Mouse (Mus musculus): ENCODE results near the gene Pde4d. TPM values are rescaled to one million over a fixed set of nuclear protein-coding genes. Genes with fewer than 3 reads are reported as not detected.

Pde4d gene
- polyA plus RNA-seq, 1 experiment = 12.7 TPM

DNA sequence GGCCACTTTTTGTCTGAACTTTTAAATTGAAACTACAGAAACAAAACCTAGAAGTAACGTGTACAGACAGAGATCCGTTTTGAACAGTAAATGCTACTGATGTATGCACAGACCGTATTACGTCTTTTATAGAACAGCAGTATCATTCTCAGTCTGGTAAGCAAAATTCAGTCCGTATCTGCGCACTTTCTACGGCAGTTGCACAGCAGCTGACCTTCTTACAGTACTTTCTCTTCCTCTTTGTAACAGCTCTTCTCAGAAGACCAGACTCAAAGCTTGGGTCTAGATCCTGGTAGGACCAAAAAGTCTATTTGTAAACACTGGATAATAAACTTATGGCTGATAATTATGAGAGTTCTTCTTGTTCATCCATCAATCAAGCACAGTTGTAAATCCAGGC lies 996.4 kb downstream of the Pde4d start:
- TF ChIP-seq GATA1 (IDR thresholded peaks at IDR 0.05; ENCODE audit: low read length) = no peak

DNA sequence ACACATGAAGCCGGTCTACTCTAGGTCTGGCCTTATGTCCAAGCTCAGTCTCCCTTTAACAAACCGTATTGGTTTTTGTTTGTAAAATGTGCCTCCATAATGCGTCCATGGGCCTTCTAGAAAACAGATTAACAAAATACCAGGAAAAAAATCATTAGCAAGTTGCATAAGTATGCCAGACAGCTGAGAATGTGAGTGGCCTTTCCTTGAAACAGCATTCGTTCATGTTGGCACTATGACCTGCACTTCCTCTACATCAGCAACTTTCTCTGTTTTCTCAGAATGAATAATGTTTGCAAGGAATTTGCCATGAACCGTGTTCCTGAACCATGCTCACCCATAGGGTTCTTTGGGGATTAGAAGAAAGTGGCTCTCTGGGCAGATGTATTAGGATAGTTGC lies 998.4 kb downstream of the Pde4d start:
- no peak for TF ChIP-seq GATA1 (IDR thresholded peaks at IDR 0.05; ENCODE audit: low read length)

DNA sequence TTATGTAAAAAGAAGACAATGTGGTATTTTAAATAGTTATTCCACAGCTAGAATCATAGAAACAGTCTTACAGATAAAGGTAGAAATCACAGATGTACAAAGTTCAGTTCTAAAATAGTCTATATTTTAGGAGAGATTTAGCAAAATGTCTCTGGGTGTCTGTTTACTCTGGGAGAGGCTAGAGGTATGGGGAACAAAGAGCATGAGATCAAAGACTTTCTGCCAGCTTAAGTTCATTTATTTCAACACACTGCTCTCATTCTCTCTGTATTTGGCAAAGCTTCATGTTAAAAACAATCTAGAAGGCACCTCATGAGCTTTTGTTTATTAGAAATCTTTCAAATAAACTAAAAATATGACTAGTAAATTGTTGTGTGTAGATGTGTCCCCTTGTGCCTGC lies 1024.6 kb downstream of the Pde4d start:
- TF ChIP-seq GATA1 (IDR thresholded peaks at IDR 0.05; ENCODE audit: low read length) = no peak

DNA sequence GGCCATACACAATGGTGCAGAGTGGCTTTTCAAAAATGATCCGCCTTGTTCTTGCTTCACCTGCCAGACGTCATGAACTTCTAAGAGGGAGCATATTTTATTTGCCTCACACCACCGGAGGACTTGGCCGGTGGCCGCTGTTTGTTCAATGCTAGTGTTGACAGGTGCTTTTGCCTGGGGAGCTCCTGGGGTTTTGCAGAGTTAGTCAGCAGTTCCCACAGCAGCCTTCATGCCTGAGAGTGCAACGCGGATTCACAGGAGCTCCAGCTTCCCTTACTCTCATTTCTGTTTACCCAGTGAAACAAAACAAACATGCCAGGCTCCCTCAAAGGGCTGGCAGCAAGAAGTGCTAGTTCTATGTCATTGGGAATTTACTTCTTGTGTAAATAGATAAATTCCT lies 1031.7 kb downstream of the Pde4d start:
- no peak for TF ChIP-seq GATA1 (IDR thresholded peaks at IDR 0.05; ENCODE audit: low read length)

GRCm38 (mm10) chr13:109486166-109486565 lies 1036.4 kb downstream of the Pde4d start:
- no peak for TF ChIP-seq GATA1 (IDR thresholded peaks at IDR 0.05; ENCODE audit: low read length)

- no peak for TF ChIP-seq GATA1 (IDR thresholded peaks at IDR 0.05; ENCODE audit: low read length)
Observed at GRCm38 (mm10) chr13:109487378-109487777, 1037.6 kb downstream of the Pde4d start.

DNA sequence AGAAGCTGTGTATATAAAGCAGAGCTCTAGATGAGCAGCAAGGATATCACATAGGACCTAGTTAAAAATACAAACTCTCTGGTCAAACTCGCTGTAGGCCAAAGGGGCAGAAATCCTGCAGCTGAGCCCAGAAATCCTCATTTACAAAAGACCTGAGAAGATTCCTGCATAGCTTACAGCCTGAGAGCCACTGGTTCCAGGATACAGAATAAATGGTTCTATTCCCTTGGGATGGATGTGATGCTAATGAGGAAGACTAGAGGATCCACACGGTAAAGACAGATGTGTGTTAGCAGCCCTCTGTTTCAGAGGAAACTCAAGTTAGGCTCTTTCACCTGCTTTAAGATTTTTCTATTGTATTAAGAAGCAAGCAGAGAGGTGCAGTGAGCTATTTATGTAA lies 1041.1 kb downstream of the Pde4d start:
- TF ChIP-seq GATA1 (IDR thresholded peaks at IDR 0.05; ENCODE audit: low read length) = no peak

DNA sequence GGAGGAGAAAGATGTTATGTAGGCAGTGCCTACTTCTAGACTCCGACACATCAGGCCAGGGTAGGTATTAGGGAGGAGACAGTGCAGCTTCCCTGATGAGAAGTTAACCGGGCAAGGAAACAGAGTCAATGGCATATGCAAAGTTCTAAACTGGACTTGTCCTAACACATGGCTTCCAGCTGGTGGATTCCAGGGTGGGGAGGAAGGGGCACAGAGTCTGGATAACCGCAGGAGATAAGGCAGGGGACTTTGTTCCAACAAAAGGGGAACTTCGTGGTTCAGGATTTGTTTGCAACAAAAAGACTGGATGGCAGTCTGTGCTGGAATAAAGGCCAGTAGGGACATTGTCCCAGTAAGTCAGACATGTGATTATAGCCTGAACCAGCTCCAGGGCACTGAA lies 1042.1 kb downstream of the Pde4d start:
- TF ChIP-seq GATA1 (IDR thresholded peaks at IDR 0.05; ENCODE audit: low read length) = no peak

DNA sequence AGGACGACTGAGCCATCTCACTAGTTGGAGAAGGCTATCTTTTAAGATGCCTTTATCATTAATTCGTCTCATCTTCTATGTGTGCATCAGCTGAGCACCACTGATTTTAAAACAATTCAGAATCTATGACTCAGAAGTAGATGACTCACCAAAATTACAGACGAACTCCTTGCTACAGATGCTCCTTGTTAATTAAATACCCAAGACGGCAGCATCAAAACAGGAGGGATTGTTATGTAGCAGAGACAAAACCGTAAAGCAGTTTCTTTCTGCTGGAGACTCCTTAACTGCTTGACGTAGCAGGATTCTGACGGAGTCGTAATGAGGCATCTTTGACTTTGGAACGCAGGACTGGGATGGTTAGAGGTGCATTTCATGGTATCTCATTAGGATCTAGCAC lies 1050.6 kb downstream of the Pde4d start:
- no peak for TF ChIP-seq GATA1 (IDR thresholded peaks at IDR 0.05; ENCODE audit: low read length)

DNA sequence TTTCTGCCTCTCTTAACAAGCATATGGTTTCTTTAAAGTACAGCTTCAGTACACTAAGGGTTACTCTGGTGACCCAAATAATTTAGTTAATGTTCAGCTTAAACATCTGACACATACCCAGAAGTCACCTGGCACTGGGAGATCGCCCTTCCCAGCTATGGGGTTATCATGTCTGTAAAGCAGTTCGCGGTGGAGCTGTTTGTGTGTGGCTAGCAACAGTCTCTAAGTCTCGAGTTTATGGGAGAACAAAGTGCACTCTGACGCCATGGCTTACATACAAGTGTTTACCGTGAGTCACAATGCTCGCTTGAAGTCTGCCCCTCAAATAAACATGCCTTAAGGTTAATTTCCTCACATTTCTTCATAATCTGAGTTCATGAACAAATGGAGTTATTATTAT lies 1053.0 kb downstream of the Pde4d start:
- TF ChIP-seq GATA1 (IDR thresholded peaks at IDR 0.05; ENCODE audit: low read length) = no peak

- no peak for TF ChIP-seq GATA1 (IDR thresholded peaks at IDR 0.05; ENCODE audit: low read length)
Observed at GRCm38 (mm10) chr13:109506754-109507153, 1057.0 kb downstream of the Pde4d start.

- TF ChIP-seq GATA1 (IDR thresholded peaks at IDR 0.05; ENCODE audit: low read length) = no peak
Observed at GRCm38 (mm10) chr13:109508472-109508871, 1058.7 kb downstream of the Pde4d start.

GRCm38 (mm10) chr13:109518194-109518593 lies 1068.4 kb downstream of the Pde4d start:
- no peak for TF ChIP-seq GATA1 (IDR thresholded peaks at IDR 0.05; ENCODE audit: low read length)

GRCm38 (mm10) chr13:109519485-109519884 lies 1069.7 kb downstream of the Pde4d start:
- no peak for TF ChIP-seq GATA1 (IDR thresholded peaks at IDR 0.05; ENCODE audit: low read length)

DNA sequence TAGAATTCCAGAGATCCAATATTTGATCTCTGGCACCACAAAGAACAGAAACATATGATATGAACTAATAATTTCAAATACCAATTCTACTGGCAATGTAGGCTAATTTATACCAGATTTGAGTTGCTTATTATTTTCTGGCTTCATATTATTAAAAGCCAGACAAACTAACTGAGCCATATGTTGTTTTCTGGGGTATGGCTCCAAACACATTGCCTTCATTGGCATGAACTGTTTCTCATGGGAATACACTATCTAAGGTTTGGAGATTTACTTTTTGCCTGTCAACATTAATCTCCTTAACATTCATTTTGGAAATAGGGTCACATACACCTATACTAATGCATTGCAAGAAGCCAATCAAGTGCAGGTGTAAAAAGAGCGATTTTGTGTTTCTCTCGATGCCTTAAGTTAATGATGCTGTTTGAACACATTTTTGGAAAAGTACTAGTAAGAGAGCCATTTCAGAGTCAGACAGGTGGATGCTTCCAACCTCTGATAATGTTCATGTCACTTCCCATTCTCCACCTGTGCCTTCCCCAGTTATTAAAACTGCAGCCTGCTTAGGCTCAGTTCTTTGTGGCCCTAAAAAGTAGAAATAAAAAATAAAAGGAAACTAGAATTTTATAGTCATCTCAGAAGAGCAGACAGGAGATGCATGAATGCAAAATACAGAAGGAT lies 1070.4 kb downstream of the Pde4d start:
- no peak for TF ChIP-seq GATA1 (IDR thresholded peaks at IDR 0.05; ENCODE audit: low read length)

- no peak for TF ChIP-seq GATA1 (IDR thresholded peaks at IDR 0.05; ENCODE audit: low read length)
Observed at GRCm38 (mm10) chr13:109533838-109534523, 1084.2 kb downstream of the Pde4d start.

DNA sequence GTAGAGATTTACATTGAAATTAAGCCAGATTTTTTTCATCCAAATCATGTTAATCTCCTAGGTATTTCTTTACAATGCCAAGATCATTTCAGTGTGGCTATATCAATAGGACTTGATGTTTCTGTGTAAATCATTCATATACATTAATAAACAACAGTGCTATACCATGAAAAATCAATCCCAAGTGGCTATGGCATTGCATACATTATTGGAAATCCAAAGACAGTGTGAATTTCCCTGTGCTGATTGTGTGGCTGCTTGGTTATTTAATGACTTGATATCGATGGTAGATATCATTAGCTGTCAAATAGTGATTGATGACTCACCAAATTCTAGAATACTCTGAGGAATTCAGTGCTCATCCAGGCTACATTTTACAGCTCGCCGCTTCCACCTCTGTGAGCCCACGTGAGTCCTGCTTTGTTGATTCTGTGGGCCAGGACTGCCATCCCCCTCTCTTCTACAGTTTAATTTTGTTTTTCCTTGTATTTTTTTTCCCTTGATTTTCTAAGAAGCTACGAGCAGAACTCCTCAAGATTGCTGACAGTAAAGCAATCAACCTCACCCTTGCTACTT lies 1085.0 kb downstream of the Pde4d start:
- no peak for TF ChIP-seq GATA1 (IDR thresholded peaks at IDR 0.05; ENCODE audit: low read length)
